Mouse (Mus musculus): ENCODE results near the gene Speer4f2. TPM values are rescaled to one million over a fixed set of nuclear protein-coding genes. Genes with fewer than 3 reads are reported as not detected.
"Not testable (repeated sequence)": the region's sequence is repeated elsewhere in the genome, so short reads cannot be mapped to it uniquely, and the experiment has no call there.

Gene Speer4f2
- not detected in 2 replicates for polyA plus RNA-seq (2016; fragmentation: Nextera tagmentation; extraction: Ambion mirVana)

GRCm38 (mm10) chr5:17372880-17373279 is at the start of gene Speer4f2:
TSS of gene Speer4f2 (plus strand) at chr5:17373180.
- not testable (repeated sequence) for H3K9me3 ChIP-seq (replicated peaks); H3K9ac ChIP-seq; H3K4me2 ChIP-seq; H3K4me3 ChIP-seq; H3K4me1 ChIP-seq; ATAC-seq; H3K36me3 ChIP-seq; H3K27ac ChIP-seq; H3K27me3 ChIP-seq (replicated peaks)
- WGBS (ENCODE audit: insufficient replicate concordance): 38% methylated on average over 1 of the region's 1 CpGs

GRCm38 (mm10) chr5:17328946-17329566 is 43.9 kb upstream of the Speer4f2 start:
- no peak overlapping the region for H3K4me2 ChIP-seq
- H3K9ac ChIP-seq: no peak overlapping the region
- H3K4me1 ChIP-seq: no peaks in the 10 kb centered on the region
- WGBS (ENCODE audit: insufficient replicate concordance): 50% methylated on average over 2 of the region's 2 CpGs
- no peak for ATAC-seq
- no peak overlapping the region for H3K27ac ChIP-seq
- no peaks in the 10 kb centered on the region for H3K36me3 ChIP-seq
- H3K9me3 ChIP-seq (replicated peaks): no peaks in the 10 kb centered on the region
- H3K27me3 ChIP-seq (replicated peaks): no peaks in the 10 kb centered on the region
- no peak overlapping the region for H3K4me3 ChIP-seq

DNA sequence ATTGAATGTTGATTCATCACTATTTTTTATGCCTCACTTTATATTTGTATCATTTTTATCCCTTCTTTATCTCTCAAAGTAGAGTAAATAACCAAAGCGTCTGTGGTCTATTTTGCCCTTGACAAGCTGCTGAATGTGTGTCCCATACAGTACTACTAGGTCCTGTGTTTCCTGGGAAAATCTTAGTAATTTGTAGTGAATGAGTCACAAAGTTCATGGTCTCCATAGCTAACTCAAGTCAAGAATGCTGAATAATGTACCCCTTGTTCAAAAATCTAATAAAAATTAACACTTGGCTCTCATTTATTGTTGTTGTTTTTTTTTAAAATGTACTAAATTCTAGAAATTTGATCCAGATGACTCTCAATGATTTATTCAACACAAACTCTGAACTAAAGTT is 38.1 kb upstream of the Speer4f2 start:
- 84% methylated on average over 1 of the region's 1 CpGs for WGBS (ENCODE audit: insufficient replicate concordance)
- Histone ChIP-seq H3K27ac (no peak overlapping the region), H3K27me3 (replicated peaks) (no peaks in the 10 kb centered on the region)

DNA sequence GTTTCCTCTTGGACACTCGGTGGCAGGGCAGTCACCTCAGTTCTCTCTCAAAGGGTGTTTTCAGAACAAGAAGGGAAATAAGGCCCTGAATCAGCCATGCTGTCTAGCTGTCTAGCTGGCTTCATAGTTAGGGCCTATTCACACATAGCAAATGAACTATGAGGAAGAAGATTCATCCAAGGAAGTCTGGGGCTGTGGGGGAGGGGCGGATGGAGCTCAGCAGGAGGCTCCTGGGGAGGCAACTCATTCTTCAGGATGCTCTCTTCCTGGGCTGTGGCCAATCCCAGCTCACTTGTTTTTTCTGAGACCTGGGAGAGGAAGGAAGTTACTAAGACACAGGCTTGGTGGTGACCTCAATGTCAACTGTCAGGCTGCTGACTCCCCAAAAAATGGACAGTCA is 27.2 kb upstream of the Speer4f2 start:
- WGBS (ENCODE audit: insufficient replicate concordance): 39% methylated on average over 2 of the region's 2 CpGs
- H3K4me3 ChIP-seq; H3K36me3 ChIP-seq; H3K9me3 ChIP-seq (replicated peaks); H3K4me2 ChIP-seq; H3K9ac ChIP-seq; ATAC-seq; H3K27me3 ChIP-seq (replicated peaks); H3K4me1 ChIP-seq; H3K27ac ChIP-seq: not testable (repeated sequence)

More for the DNA sequence above, 38.1 kb upstream of the Speer4f2 start:
- no peak for ATAC-seq
- Histone ChIP-seq H3K36me3 (no peaks in the 10 kb centered on the region), H3K9ac (no peak overlapping the region), H3K9me3 (replicated peaks) (no peaks in the 10 kb centered on the region), H3K4me1 (no peaks in the 10 kb centered on the region), H3K4me3 (no peak overlapping the region), H3K4me2 (no peak overlapping the region)

GRCm38 (mm10) chr5:17359394-17359999 is 13.5 kb upstream of the Speer4f2 start:
- Histone ChIP-seq H3K4me3 (no peak overlapping the region), H3K27me3 (replicated peaks) (no peaks in the 10 kb centered on the region), H3K4me2 (no peak overlapping the region), H3K4me1 (no peaks in the 10 kb centered on the region), H3K36me3 (no peaks in the 10 kb centered on the region), H3K9ac (no peak overlapping the region), H3K27ac (no peak overlapping the region), H3K9me3 (replicated peaks) (no peaks in the 10 kb centered on the region)
- no peak for ATAC-seq

GRCm38 (mm10) chr5:17389926-17390325 is 16.9 kb downstream of the Speer4f2 start:
- no peak for ATAC-seq
- Histone ChIP-seq H3K4me2 (no peak overlapping the region), H3K27ac (no peak overlapping the region), H3K36me3 (no peaks in the 10 kb centered on the region), H3K9ac (no peak overlapping the region), H3K9me3 (replicated peaks) (no peaks in the 10 kb centered on the region), H3K27me3 (replicated peaks) (no peaks in the 10 kb centered on the region), H3K4me3 (no peak overlapping the region), H3K4me1 (no peaks in the 10 kb centered on the region)
- 56% methylated on average over 7 of the region's 7 CpGs for WGBS (ENCODE audit: insufficient replicate concordance)

DNA sequence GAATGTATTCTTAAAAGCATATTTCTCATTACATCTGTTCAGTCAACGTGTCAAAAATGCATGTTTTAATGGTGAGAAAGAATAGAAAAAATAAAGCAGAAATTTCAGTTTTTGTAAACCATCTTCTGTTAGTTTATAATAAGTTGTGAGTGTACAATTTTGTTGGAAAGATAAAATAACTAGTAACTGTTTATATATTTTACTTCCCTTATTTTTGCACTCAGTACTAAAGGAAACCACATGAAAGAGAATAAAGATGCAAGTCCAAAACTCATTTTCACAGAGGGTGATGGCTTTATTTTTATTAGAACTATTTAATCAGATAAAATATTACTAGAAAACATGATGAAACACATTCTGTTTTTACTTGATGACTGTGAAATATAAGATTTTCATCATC is 18.2 kb downstream of the Speer4f2 start:
- H3K4me1 ChIP-seq: no peaks in the 10 kb centered on the region
- WGBS (ENCODE audit: insufficient replicate concordance): 43% methylated on average over 1 of the region's 1 CpGs
- no peaks in the 10 kb centered on the region for H3K9me3 ChIP-seq (replicated peaks)
- no peak overlapping the region for H3K27ac ChIP-seq
- H3K9ac ChIP-seq: no peak overlapping the region
- no peak overlapping the region for H3K4me2 ChIP-seq
- ATAC-seq: no peak
- H3K36me3 ChIP-seq: no peaks in the 10 kb centered on the region
- no peaks in the 10 kb centered on the region for H3K27me3 ChIP-seq (replicated peaks)
- no peak overlapping the region for H3K4me3 ChIP-seq

DNA sequence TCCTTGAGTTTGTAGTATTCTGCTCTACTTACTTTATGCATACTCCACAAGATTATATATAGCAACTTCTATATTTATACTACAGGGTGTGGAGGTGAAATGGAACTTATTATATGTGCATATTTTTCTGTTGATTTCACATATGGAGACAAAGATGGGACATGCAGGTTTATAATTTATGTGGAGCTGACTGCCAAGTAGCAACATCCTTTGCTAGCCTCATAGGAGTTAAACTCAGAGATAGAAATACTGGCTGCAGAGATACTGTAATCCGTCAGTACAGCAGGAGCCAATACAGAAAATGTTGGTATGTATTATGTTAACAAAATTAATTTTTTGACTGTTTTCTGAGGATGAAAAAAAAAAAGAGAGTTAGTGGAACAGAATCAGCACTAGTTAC is 27.6 kb downstream of the Speer4f2 start:
- Histone ChIP-seq H3K4me2 (no peak overlapping the region), H3K4me3 (no peak overlapping the region), H3K36me3 (no peaks in the 10 kb centered on the region), H3K4me1 (peaks cover 12% of the 10 kb centered on the region), H3K27ac (no peak overlapping the region), H3K27me3 (replicated peaks) (no peaks in the 10 kb centered on the region), H3K9ac (no peak overlapping the region), H3K9me3 (replicated peaks) (no peaks in the 10 kb centered on the region)
- 63% methylated on average over 1 of the region's 1 CpGs for WGBS (ENCODE audit: insufficient replicate concordance)
- no peak for ATAC-seq

DNA sequence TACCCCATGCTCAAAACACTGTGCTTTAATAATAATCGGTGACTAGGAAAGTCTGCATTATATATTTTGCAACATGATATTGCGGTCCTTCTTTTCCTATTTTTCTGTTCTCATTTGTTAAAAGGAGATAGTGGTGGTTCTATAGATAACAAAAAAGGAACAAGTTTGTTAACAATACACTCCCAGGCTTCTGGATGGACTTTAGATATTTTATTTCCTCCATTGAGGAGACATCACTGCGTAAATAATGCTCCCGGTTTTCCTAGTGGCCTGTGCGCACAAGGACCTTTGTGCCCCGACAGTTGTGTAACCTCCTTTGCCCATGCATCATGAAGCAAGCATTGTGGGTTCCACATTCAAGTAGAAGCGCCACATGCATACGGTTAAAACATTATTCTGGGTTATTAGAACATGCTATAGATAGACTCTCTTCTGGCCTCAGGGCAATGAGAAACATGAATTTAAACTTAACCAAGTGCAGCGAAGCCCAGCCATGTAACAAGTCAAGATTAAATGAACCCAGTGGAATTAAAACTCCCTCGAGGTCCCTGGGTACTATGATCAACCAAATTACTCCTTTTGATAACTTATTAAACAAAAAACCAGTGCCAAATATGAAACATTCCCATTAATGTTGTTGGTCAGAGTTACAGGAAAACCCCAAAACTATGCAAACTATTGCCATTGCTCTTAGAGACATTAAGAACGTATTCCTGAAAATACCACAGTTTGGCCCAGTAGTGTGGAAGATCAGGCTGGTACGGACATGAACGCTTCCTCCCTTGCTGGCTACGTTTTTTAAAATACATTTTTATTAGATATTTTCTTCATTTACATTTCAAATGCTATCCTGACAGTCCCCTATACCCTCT is 28.5 kb downstream of the Speer4f2 start:
- Histone ChIP-seq H3K9me3 (replicated peaks) (no peaks in the 10 kb centered on the region), H3K4me3 (no peak overlapping the region), H3K9ac (no peak overlapping the region), H3K27me3 (replicated peaks) (no peaks in the 10 kb centered on the region), H3K4me2 (no peak overlapping the region), H3K4me1 (peaks cover 12% of the 10 kb centered on the region), H3K36me3 (no peaks in the 10 kb centered on the region), H3K27ac (no peak overlapping the region)
- no peak for ATAC-seq
- 73% methylated on average over 14 of the region's 14 CpGs for WGBS (ENCODE audit: insufficient replicate concordance)

GRCm38 (mm10) chr5:17402330-17403125 is 29.5 kb downstream of the Speer4f2 start:
- Histone ChIP-seq H3K4me2 (no peak overlapping the region), H3K4me3 (no peak overlapping the region), H3K36me3 (no peaks in the 10 kb centered on the region), H3K9ac (no peak overlapping the region), H3K27me3 (replicated peaks) (no peaks in the 10 kb centered on the region), H3K27ac (no peak overlapping the region), H3K4me1 (peaks cover 12% of the 10 kb centered on the region), H3K9me3 (replicated peaks) (no peaks in the 10 kb centered on the region)
- 27% methylated on average over 4 of the region's 4 CpGs for WGBS (ENCODE audit: insufficient replicate concordance)
- ATAC-seq: peak; percentile 80

- H3K4me2 ChIP-seq: no peak overlapping the region
- no peak overlapping the region for H3K9ac ChIP-seq
- no peak for ATAC-seq
- H3K36me3 ChIP-seq: no peaks in the 10 kb centered on the region
- peaks cover 12% of the 10 kb centered on the region for H3K4me1 ChIP-seq
- H3K27ac ChIP-seq: no peak overlapping the region
- no peaks in the 10 kb centered on the region for H3K27me3 ChIP-seq (replicated peaks)
- no peak overlapping the region for H3K4me3 ChIP-seq
- H3K9me3 ChIP-seq (replicated peaks): no peaks in the 10 kb centered on the region
Measured at GRCm38 (mm10) chr5:17403584-17403983, 30.6 kb downstream of the Speer4f2 start.
